Mouse (Mus musculus): ENCODE data around the gene Cbx3. TPM values are rescaled to one million over a fixed set of nuclear protein-coding genes. Genes with fewer than 3 reads are reported as not detected.

Gene Cbx3
- polyA plus RNA-seq (2015; fragmentation: Nextera tagmentation; extraction: Ambion mirVana), result 161 and 199 TPM in 2 replicates

- H3K4me1 ChIP-seq (replicated peaks), result peaks cover 42% of the 10 kb centered on the region
- peak within 1 kb of the TSS; percentile 98 for H3K4me3 ChIP-seq (replicated peaks)
- H3K9me3 ChIP-seq (replicated peaks), result no peaks in the 10 kb centered on the region
- peak within 1 kb of the TSS; percentile 99 for H3K9ac ChIP-seq
- peak; percentile 80 for ATAC-seq (ENCODE audit: insufficient read depth)
- WGBS (ENCODE audit: insufficient replicate concordance), result under 1% methylated on average over 92 of the region's 99 CpGs
- peaks cover 52% of the 10 kb centered on the region for H3K36me3 ChIP-seq (replicated peaks)
- no peaks in the 10 kb centered on the region for H3K27me3 ChIP-seq
- peak within 1 kb of the TSS; percentile 99 for H3K27ac ChIP-seq (replicated peaks)
- H3K4me2 ChIP-seq, result peak within 1 kb of the TSS; percentile 72
Observed at GRCm38 (mm10) chr6:51470311-51471178, at the start of gene Cbx3. Gene Cbx3, plus strand, starts transcription at chr6:51470360.

GRCm38 (mm10) chr6:51423466-51424122 is 46.6 kb upstream of the Cbx3 start:
- H3K27ac ChIP-seq (replicated peaks), result no peak overlapping the region
- no peak for ATAC-seq (ENCODE audit: insufficient read depth)
- no peaks in the 10 kb centered on the region for H3K36me3 ChIP-seq (replicated peaks)
- H3K9ac ChIP-seq, result no peak overlapping the region
- WGBS (ENCODE audit: insufficient replicate concordance), result 39% methylated on average over 11 of the region's 11 CpGs
- no peak overlapping the region for H3K4me3 ChIP-seq (replicated peaks)
- no peaks in the 10 kb centered on the region for H3K27me3 ChIP-seq
- H3K4me2 ChIP-seq, result no peak overlapping the region
- H3K9me3 ChIP-seq (replicated peaks), result no peaks in the 10 kb centered on the region
- peaks cover 7% of the 10 kb centered on the region for H3K4me1 ChIP-seq (replicated peaks)

DNA sequence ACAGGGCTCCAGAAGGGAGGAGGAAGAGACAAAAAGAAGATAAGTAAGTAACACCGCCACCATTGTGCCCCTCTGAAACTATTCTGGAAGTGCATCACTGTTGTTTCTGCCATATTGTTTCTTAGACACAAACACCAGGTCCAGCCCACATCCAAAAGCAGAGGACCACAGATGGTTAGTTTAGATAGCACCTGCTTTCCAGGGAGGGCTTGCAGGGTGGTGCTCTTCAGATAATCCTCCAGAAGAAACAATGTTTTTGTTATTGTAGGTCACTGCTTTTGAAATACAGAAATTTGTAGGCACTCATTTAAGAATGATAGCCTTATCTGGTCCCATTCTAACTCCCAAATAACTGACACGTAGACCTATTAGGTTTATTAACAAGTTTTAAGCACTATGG is 45.6 kb upstream of the Cbx3 start:
- H3K27ac ChIP-seq (replicated peaks), result no peak overlapping the region
- H3K4me1 ChIP-seq (replicated peaks), result peaks cover 7% of the 10 kb centered on the region
- no peak overlapping the region for H3K4me2 ChIP-seq
- no peak overlapping the region for H3K4me3 ChIP-seq (replicated peaks)
- WGBS (ENCODE audit: insufficient replicate concordance), result 37% methylated on average over 2 of the region's 2 CpGs
- H3K9ac ChIP-seq, result no peak overlapping the region
- H3K9me3 ChIP-seq (replicated peaks), result no peaks in the 10 kb centered on the region
- no peaks in the 10 kb centered on the region for H3K36me3 ChIP-seq (replicated peaks)
- H3K27me3 ChIP-seq, result peaks cover 7% of the 10 kb centered on the region; the same call in 1 of the 2 replicates
- no peak for ATAC-seq (ENCODE audit: insufficient read depth)

DNA sequence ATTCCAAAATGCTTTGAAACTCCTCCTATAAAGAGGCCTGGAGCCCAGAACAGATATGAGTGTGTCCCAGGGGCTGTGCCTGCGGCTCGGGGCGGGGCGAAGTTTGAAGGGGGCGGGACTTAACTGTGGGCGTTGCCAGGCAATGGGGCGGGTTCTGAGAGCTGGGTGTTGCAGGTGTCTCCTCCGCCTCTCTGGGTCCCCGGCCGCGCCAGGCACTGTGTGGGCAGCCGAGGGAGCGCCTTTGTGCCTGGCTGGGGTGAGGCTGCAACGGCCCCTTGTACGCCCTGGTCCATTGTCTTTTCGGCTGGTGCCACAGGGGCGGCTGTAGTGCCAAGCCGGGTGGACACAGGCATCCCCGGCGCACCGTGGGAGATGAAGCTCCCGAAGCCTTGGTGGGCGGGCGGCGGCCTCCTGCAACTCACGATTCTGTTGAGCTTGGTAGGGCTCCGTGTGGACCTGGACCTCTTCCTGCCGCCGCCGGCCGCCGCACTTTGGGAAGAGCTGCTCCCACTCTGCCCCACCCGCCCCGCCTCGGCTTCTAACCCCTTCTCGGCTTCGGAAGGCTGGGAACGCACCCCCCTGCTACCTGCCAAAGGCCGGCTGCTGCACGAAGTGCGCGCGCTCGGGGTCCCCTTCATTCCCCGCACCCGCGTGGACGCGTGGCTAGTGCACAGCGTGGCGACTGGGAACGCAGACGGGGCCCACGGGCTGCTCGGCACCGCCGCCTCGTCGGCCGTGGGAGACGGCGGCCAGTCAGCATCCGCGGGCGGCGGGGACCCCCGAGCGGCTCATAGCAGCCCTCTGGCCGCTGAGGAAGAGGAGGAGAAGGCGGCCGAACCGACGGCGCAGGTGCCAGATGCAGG is 37.4 kb upstream of the Cbx3 start, which contains the start of gene Nfe2l3:
Gene Nfe2l3, plus strand, starts transcription at position 136 of the 863 bp plus-strand sequence.
- under 1% methylated on average over 74 of the region's 74 CpGs for WGBS (ENCODE audit: insufficient replicate concordance)
- Histone ChIP-seq H3K27me3 (peaks cover 79% of the 10 kb centered on the region), H3K4me1 (replicated peaks) (peaks cover 13% of the 10 kb centered on the region), H3K4me3 (replicated peaks) (peak within 1 kb of the TSS; percentile 51), H3K9me3 (replicated peaks) (no peaks in the 10 kb centered on the region), H3K27ac (replicated peaks) (no peak within 1 kb of the TSS), H3K36me3 (replicated peaks) (no peaks in the 10 kb centered on the region), H3K9ac (no peak within 1 kb of the TSS), H3K4me2 (peak within 1 kb of the TSS; percentile 74)
- peak; percentile 88 for ATAC-seq (ENCODE audit: insufficient read depth)

- Histone ChIP-seq H3K27me3 (peaks cover 89% of the 10 kb centered on the region), H3K4me3 (replicated peaks) (no peak overlapping the region), H3K27ac (replicated peaks) (no peak overlapping the region), H3K9ac (no peak overlapping the region), H3K4me2 (no peak overlapping the region), H3K4me1 (replicated peaks) (peaks cover 13% of the 10 kb centered on the region), H3K9me3 (replicated peaks) (no peaks in the 10 kb centered on the region), H3K36me3 (replicated peaks) (no peaks in the 10 kb centered on the region)
- no peak for ATAC-seq (ENCODE audit: insufficient read depth)
- 30% methylated on average over 7 of the region's 7 CpGs for whole genome bisulfite sequencing (ENCODE audit: insufficient replicate concordance)
Observed at GRCm38 (mm10) chr6:51434270-51434669, 35.9 kb upstream of the Cbx3 start.

DNA sequence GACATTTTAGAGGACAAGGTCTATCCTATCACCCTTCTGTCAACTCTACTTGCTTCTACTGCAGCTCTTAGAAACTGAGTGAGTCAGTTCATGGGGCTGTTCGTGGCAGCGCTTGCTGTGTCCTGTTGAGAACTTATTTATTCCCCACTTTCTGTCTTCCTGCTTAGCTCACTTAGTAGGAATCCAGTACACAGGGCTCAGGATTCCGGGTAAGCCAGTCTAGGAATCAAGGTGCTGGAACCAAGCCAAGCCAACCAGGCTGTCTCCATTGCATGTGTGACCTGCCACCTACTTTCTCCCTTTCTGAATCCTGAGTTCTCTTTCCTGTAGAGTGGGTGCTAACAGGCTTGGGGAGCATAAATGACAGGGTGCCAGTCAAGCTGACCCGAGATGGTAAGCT is 32.5 kb upstream of the Cbx3 start:
- Histone ChIP-seq H3K4me1 (replicated peaks) (peaks cover 8% of the 10 kb centered on the region), H3K9me3 (replicated peaks) (no peaks in the 10 kb centered on the region), H3K4me3 (replicated peaks) (no peak overlapping the region), H3K27me3 (peaks cover 77% of the 10 kb centered on the region), H3K4me2 (no peak overlapping the region), H3K27ac (replicated peaks) (no peak overlapping the region), H3K9ac (no peak overlapping the region), H3K36me3 (replicated peaks) (no peaks in the 10 kb centered on the region)
- 57% methylated on average over 4 of the region's 4 CpGs for WGBS (ENCODE audit: insufficient replicate concordance)
- no peak for ATAC-seq (ENCODE audit: insufficient read depth)

- no peak for ATAC-seq (ENCODE audit: insufficient read depth)
- no peak overlapping the region for H3K4me3 ChIP-seq (replicated peaks)
- no peaks in the 10 kb centered on the region for H3K36me3 ChIP-seq (replicated peaks)
- no peaks in the 10 kb centered on the region for H3K9me3 ChIP-seq (replicated peaks)
- H3K27me3 ChIP-seq, result peaks cover 65% of the 10 kb centered on the region
- no peak overlapping the region for H3K27ac ChIP-seq (replicated peaks)
- H3K9ac ChIP-seq, result no peak overlapping the region
- 68% methylated on average over 9 of the region's 9 CpGs for WGBS (ENCODE audit: insufficient replicate concordance)
- H3K4me1 ChIP-seq (replicated peaks), result no peaks in the 10 kb centered on the region
- no peak overlapping the region for H3K4me2 ChIP-seq
Observed at GRCm38 (mm10) chr6:51438826-51439330, 31.3 kb upstream of the Cbx3 start.

GRCm38 (mm10) chr6:51442191-51442835 is 27.8 kb upstream of the Cbx3 start:
- Histone ChIP-seq H3K27ac (replicated peaks) (no peak overlapping the region), H3K9ac (no peak overlapping the region), H3K4me3 (replicated peaks) (no peak overlapping the region), H3K9me3 (replicated peaks) (no peaks in the 10 kb centered on the region), H3K36me3 (replicated peaks) (no peaks in the 10 kb centered on the region), H3K4me2 (no peak overlapping the region), H3K4me1 (replicated peaks) (no peaks in the 10 kb centered on the region), H3K27me3 (peaks cover 32% of the 10 kb centered on the region)
- 46% methylated on average over 9 of the region's 9 CpGs for WGBS (ENCODE audit: insufficient replicate concordance)
- ATAC-seq (ENCODE audit: insufficient read depth), result no peak

- H3K27ac ChIP-seq (replicated peaks), result no peak overlapping the region
- no peak overlapping the region for H3K4me2 ChIP-seq
- H3K36me3 ChIP-seq (replicated peaks), result peaks cover 10% of the 10 kb centered on the region
- 0 out of 2 replicates have a peak, but pooled peaks cover 4% of the 10 kb centered on the region for H3K4me1 ChIP-seq (replicated peaks)
- ATAC-seq (ENCODE audit: insufficient read depth), result no peak
- no peak overlapping the region for H3K4me3 ChIP-seq (replicated peaks)
- 71% methylated on average over 7 of the region's 7 CpGs for WGBS (ENCODE audit: insufficient replicate concordance)
- H3K27me3 ChIP-seq, result no peaks in the 10 kb centered on the region
- no peaks in the 10 kb centered on the region for H3K9me3 ChIP-seq (replicated peaks)
- no peak overlapping the region for H3K9ac ChIP-seq
Observed at GRCm38 (mm10) chr6:51452927-51453503, 17.1 kb upstream of the Cbx3 start.

DNA sequence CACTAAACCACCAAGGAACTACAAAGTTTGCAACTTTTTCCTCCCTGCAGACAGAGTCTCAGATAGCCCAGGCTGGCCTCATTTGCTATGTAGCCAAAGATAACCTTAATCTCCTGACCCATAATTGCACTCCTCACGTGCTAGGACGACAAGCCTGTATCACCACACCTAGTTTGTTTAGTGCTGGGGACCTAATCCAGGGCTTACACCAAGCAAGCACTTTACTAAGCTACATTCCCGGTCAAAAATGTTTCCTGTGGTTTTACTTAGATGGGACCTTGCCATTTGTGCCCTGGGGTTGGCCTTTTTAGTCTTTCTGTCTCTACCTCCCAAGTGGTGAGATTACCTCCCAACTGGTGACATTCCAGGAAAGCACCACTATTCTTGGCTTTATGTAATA is 15.2 kb upstream of the Cbx3 start:
- no peak for ATAC-seq (ENCODE audit: insufficient read depth)
- no peak overlapping the region for H3K4me3 ChIP-seq (replicated peaks)
- H3K9ac ChIP-seq, result no peak overlapping the region
- peaks cover 6% of the 10 kb centered on the region; the same call in 1 of the 2 replicates for H3K4me1 ChIP-seq (replicated peaks)
- no peak overlapping the region for H3K4me2 ChIP-seq
- H3K27ac ChIP-seq (replicated peaks), result no peak overlapping the region
- peaks cover 27% of the 10 kb centered on the region for H3K36me3 ChIP-seq (replicated peaks)
- 15% methylated on average over 3 of the region's 3 CpGs for WGBS (ENCODE audit: insufficient replicate concordance)
- H3K27me3 ChIP-seq, result no peaks in the 10 kb centered on the region
- no peaks in the 10 kb centered on the region for H3K9me3 ChIP-seq (replicated peaks)
